ENCODE assay signal across 31 mouse cellular contexts in genomic region chr9:113457169-113457850, GRCm38 (mm10).
DNase-seq lines count a peak whose midpoint lies in the region; ATAC-seq and TF ChIP-seq lines count a peak whose summit lies in the region.
"Had no signal": no experiment of that assay in that cellular context is flagged by ENCODE, and none has a peak within 500 bp of the region (broad histone marks: within the 10 kb centered on the region; RNA-seq: fewer than 3 reads in every experiment).

No protein-coding gene starts in this region.

- TF ChIP-seq POLR2A in embryonic fibroblast, embryonic 13.5 days (IDR thresholded peaks at IDR 0.05; ENCODE audit: low read depth, low read length) = no peak

- no peak overlapping the region for H3K4me3 ChIP-seq in kidney, embryonic 14.5 days (ENCODE audit: low read length)
- no peak overlapping the region for H3K4me3 ChIP-seq in embryonic fibroblast, embryonic 13.5 days (ENCODE audit: insufficient read depth, low read length)
- no peak overlapping the region for H3K4me3 ChIP-seq in midbrain, embryonic 11.5 days (ENCODE audit: low read depth, low read length)
- no peak overlapping the region for H3K4me3 ChIP-seq in hindbrain, embryonic 16.5 days (ENCODE audit: low read length)
- H3K4me3 ChIP-seq: heart, embryonic 12.5 days; hindbrain, embryonic 13.5 days; layer of hippocampus, adult 2 months; left cerebral cortex, adult 2 months; limb, embryonic 13.5 days; lung, embryonic 15.5 days; midbrain, embryonic 13.5 days had no signal

- no peak overlapping the region for H3K27ac ChIP-seq in kidney, embryonic 14.5 days (ENCODE audit: low read depth, low read length)
- H3K27ac ChIP-seq in embryonic fibroblast, embryonic 13.5 days (ENCODE audit: insufficient read depth, low read length) = peak overlapping the region; percentile 3; the same call in 1 of the 2 replicates
- H3K27ac ChIP-seq in midbrain, embryonic 11.5 days (ENCODE audit: low read depth, low read length) = no peak overlapping the region
- H3K27ac ChIP-seq in hindbrain, embryonic 16.5 days (ENCODE audit: low read depth, low read length) = no peak overlapping the region
- H3K27ac ChIP-seq: hindbrain, embryonic 13.5 days; layer of hippocampus, adult 2 months; left cerebral cortex, adult 2 months; limb, embryonic 13.5 days; lung, embryonic 15.5 days; midbrain, embryonic 13.5 days; stomach, postnatal 0 days had no signal

- H3K4me1 ChIP-seq in kidney, embryonic 14.5 days (ENCODE audit: control insufficient read depth, insufficient read depth, low read length) = no peaks in the 10 kb centered on the region
- H3K4me1 ChIP-seq in embryonic fibroblast, embryonic 13.5 days (ENCODE audit: control insufficient read depth, insufficient read depth, low read length) = peaks cover 2% of the 10 kb centered on the region; the same call in 1 of the 2 replicates
- peaks cover under 1% of the 10 kb centered on the region; the same call in 1 of the 2 replicates for H3K4me1 ChIP-seq in midbrain, embryonic 11.5 days (ENCODE audit: control insufficient read depth, insufficient read depth, low read length)
- no peaks in the 10 kb centered on the region for H3K4me1 ChIP-seq in hindbrain, embryonic 16.5 days (ENCODE audit: control insufficient read depth, insufficient read depth, low read depth, low read length)
- H3K4me1 ChIP-seq: heart, embryonic 12.5 days; lung, embryonic 15.5 days had no signal

- 32% methylated on average over 13 of the region's 13 CpGs for WGBS in kidney, embryonic 14.5 days
- WGBS in midbrain, embryonic 11.5 days = 88% methylated on average over 13 of the region's 13 CpGs
- 81% methylated on average over 13 of the region's 13 CpGs for WGBS in hindbrain, embryonic 16.5 days

- no peak for TF ChIP-seq CTCF in embryonic fibroblast, embryonic 13.5 days (IDR thresholded peaks at IDR 0.05; ENCODE audit: borderline replicate concordance, insufficient read depth, low read length)

- H3K36me3 ChIP-seq in kidney, embryonic 14.5 days (ENCODE audit: control insufficient read depth, insufficient read depth, low read length) = no peaks in the 10 kb centered on the region
- H3K36me3 ChIP-seq in midbrain, embryonic 11.5 days (ENCODE audit: control insufficient read depth, insufficient read depth, low read length) = no peaks in the 10 kb centered on the region
- no peaks in the 10 kb centered on the region for H3K36me3 ChIP-seq in hindbrain, embryonic 16.5 days (ENCODE audit: control insufficient read depth, insufficient read depth, low read length)
- H3K36me3 ChIP-seq: heart, embryonic 12.5 days; hindbrain, embryonic 13.5 days; limb, embryonic 13.5 days; lung, embryonic 15.5 days; midbrain, embryonic 13.5 days had no signal

- H3K9me3 ChIP-seq in kidney, embryonic 14.5 days (ENCODE audit: control insufficient read depth, low read length) = no peaks in the 10 kb centered on the region
- no peaks in the 10 kb centered on the region for H3K9me3 ChIP-seq in midbrain, embryonic 11.5 days (ENCODE audit: control insufficient read depth, low read length)
- H3K9me3 ChIP-seq in hindbrain, embryonic 16.5 days (ENCODE audit: control insufficient read depth, low read length) = no peaks in the 10 kb centered on the region
- H3K9me3 ChIP-seq: heart, embryonic 12.5 days; hindbrain, embryonic 13.5 days; limb, embryonic 13.5 days; lung, embryonic 15.5 days; midbrain, embryonic 13.5 days had no signal

- DNase-seq in kidney, postnatal 10 days = no peak
- peak; percentile 7 for DNase-seq in urinary bladder, postnatal 14 days (ENCODE audit: low spot score)
- DNase-seq in urinary bladder, postnatal 36 days (ENCODE audit: low spot score in 2 of 2) = no peak
- DNase-seq in midbrain, embryonic 11.5 days (ENCODE audit: low spot score, missing footprints) = no peak
- DNase-seq: adrenal gland, postnatal 14 days; B cell, adult 2 months; cerebellum, adult 11 months; cerebellum, adult 9-10 months; cerebellum, postnatal 36 days; forebrain, postnatal 0 days; gastrocnemius, postnatal 25 days; heart, adult 18-20 months; heart, postnatal 4 days; kidney, postnatal 25 days; right cerebral cortex, adult 18-20 months; thymus, adult 18-20 months; thymus, postnatal 25 days had no signal

- H3K9ac ChIP-seq in kidney, embryonic 14.5 days (ENCODE audit: low read depth, low read length) = no peak overlapping the region
- H3K9ac ChIP-seq in midbrain, embryonic 11.5 days (ENCODE audit: low read length) = no peak overlapping the region
- no peak overlapping the region for H3K9ac ChIP-seq in hindbrain, embryonic 16.5 days (ENCODE audit: low read depth, low read length)
- H3K9ac ChIP-seq: forebrain, postnatal 0 days; heart, embryonic 12.5 days; hindbrain, embryonic 13.5 days; limb, embryonic 13.5 days; lung, embryonic 15.5 days; midbrain, embryonic 13.5 days had no signal

- no peaks in the 10 kb centered on the region for H3K27me3 ChIP-seq in kidney, embryonic 14.5 days (ENCODE audit: control insufficient read depth, insufficient read depth, low read length)
- no peaks in the 10 kb centered on the region for H3K27me3 ChIP-seq in midbrain, embryonic 11.5 days (ENCODE audit: control insufficient read depth, insufficient read depth, low read length)
- H3K27me3 ChIP-seq in hindbrain, embryonic 16.5 days (replicated peaks; ENCODE audit: control insufficient read depth, insufficient read depth, low read length) = no peaks in the 10 kb centered on the region
- H3K27me3 ChIP-seq: CH12.LX; heart, embryonic 12.5 days; limb, embryonic 13.5 days; lung, embryonic 15.5 days; midbrain, embryonic 13.5 days had no signal

- H3K4me2 ChIP-seq in kidney, embryonic 14.5 days (replicated peaks; ENCODE audit: low read depth, low read length) = no peak overlapping the region
- no peak overlapping the region for H3K4me2 ChIP-seq in midbrain, embryonic 11.5 days
- H3K4me2 ChIP-seq in hindbrain, embryonic 16.5 days (ENCODE audit: low read length) = no peak overlapping the region
- H3K4me2 ChIP-seq: heart, embryonic 12.5 days; hindbrain, embryonic 13.5 days; limb, embryonic 13.5 days; liver, embryonic 11.5 days; lung, embryonic 15.5 days; midbrain, embryonic 13.5 days had no signal

- ATAC-seq in kidney, embryonic 14.5 days (ENCODE audit: low FRiP score, low TSS enrichment) = peak; percentile 95
- no peak for ATAC-seq in midbrain, embryonic 11.5 days (ENCODE audit: low FRiP score)
- ATAC-seq in hindbrain, embryonic 16.5 days = no peak
- ATAC-seq: forebrain, postnatal 0 days; intestine, postnatal 0 days; midbrain, embryonic 13.5 days had no signal
